Mouse (Mus musculus) bone marrow, adult 2 months (tissue): ENCODE measurements around the gene Chp1.

Experiments used
- CTCF ChIP-seq: fragments of 200-500 bp; IDR thresholded peaks from 2 replicates; pipeline ENCODE4 v1.5.1; 2011; ENCODE audit warnings: low read length, control low read depth; ENCODE audit not compliant: control insufficient read depth, insufficient read depth
- POLR2A ChIP-seq: fragments of 200-500 bp; IDR thresholded peaks from 2 replicates; pipeline ENCODE4 v1.6.1; 2011; ENCODE audit warnings: low read depth, mild to moderate bottlenecking, control low read depth, low read length, borderline replicate concordance; ENCODE audit not compliant: control insufficient read depth

DNA sequence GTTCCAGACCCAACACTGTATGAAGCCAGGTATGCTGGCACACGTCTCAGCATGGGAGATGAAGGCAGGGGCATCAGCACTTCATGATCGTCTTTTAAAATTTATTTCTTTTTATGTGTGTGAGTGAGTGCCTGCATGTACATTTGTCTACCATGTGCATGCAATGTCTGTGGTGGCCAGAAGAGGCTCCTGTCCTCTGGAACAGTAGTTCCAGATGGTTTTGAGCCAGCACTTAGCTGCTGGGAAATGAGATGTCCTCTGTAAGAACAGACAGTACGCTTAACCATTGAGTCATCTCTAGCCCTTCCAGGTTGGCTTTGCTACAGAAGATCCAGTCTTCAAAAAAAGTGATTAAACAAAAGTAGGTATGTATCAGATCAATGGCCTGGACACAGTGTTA, 43.8 kb downstream of the Chp1 start:
- TF ChIP-seq CTCF, result no peak
- TF ChIP-seq POLR2A, result no peak
